Mouse (Mus musculus) midbrain, embryonic 13.5 days (tissue): Measurements from ENCODE around the gene Hnrnpab. TPM values are rescaled to one million over a fixed set of nuclear protein-coding genes. Genes with fewer than 3 reads are reported as not detected.
"Not testable (repeated sequence)": the region's sequence is repeated elsewhere in the genome, so short reads cannot be mapped to it uniquely, and the experiment has no call there.

Experiments
- ATAC-seq: fragments of 200-750 bp; cut with Nextera tagmentation; 2 replicates; pipeline ENCODE4 v1.8.0; 2017; ENCODE audit warnings: mild to moderate bottlenecking, moderate TSS enrichment, moderate library complexity
- H3K27ac ChIP-seq: fragments of 300-500 bp; sonication (generic); 2 replicates; pipeline ENCODE4 v1.5.1; 2015; ENCODE audit warnings: inconsistent platforms, mild to moderate bottlenecking, moderate library complexity
- H3K27me3 ChIP-seq: fragments of 300-500 bp; sonication (generic); 2 replicates; pipeline ENCODE4 v1.6.1; 2015; ENCODE audit warnings: mild to moderate bottlenecking, inconsistent platforms
- H3K36me3 ChIP-seq: fragments of 300-500 bp; sonication (generic); 2 replicates; pipeline ENCODE4 v1.6.1; 2015; ENCODE audit warnings: mild to moderate bottlenecking, inconsistent platforms
- H3K4me1 ChIP-seq: fragments of 300-500 bp; sonication (generic); replicated peaks from 2 replicates; pipeline ENCODE4 v1.6.1; 2015; ENCODE audit warnings: inconsistent platforms
- H3K4me2 ChIP-seq: fragments of 300-500 bp; sonication (generic); replicated peaks from 2 replicates; pipeline ENCODE4 v1.6.1; 2015; ENCODE audit warnings: moderate library complexity, mild to moderate bottlenecking, inconsistent platforms
- H3K4me3 ChIP-seq: fragments of 300-500 bp; sonication (generic); replicated peaks from 2 replicates; pipeline ENCODE4 v1.5.1; 2015; ENCODE audit warnings: mild to moderate bottlenecking, inconsistent platforms
- H3K9ac ChIP-seq: fragments of 300-500 bp; sonication (generic); replicated peaks from 2 replicates; pipeline ENCODE4 v1.6.1; 2015; ENCODE audit warnings: mild to moderate bottlenecking, inconsistent platforms
- H3K9me3 ChIP-seq: fragments of 300-500 bp; sonication (generic); 2 replicates; pipeline ENCODE4 v1.6.1; 2016; ENCODE audit warnings: mild to moderate bottlenecking, inconsistent platforms
- WGBS: fragments of 180-500 bp; shearing (Covaris S2); methylation state at CpG from one replicate; pipeline ENCODE4 v1.1.7; 2015; 5-methylcytosine and 5-hydroxymethylcytosine counted together
- polyA plus RNA-seq: library from polyadenylated mRNA; unstranded; fragments of >200 nt; fragmentation: Nextera tagmentation; extraction: Ambion mirVana; gene quantifications from 2 replicates; pipeline ENCODE4 v1.2.1, GENCODE M21; 2015

Hnrnpab gene
- polyA plus RNA-seq, 1 experiment from 2014 or later, result 547 TPM

DNA sequence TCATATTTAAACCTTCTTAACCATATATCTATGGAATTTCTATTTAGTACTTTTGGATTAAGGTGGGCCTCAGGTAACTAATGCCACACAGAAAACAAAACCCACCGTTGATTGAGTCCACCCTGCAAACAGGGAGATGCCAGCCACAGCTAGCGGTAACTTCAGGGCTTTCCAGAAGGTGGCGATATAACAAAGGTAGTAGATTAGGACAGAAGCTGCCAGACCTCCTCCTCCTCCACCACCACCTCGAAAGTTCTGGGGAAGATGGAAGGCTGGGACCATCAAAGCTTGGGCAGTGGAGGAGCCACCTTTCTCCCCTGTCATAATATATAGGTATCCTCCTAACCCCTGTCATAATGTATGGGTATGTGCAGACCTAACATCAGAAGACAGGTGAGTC, 11.0 kb upstream of the Hnrnpab start:
- 3% methylated on average over 4 of the region's 4 CpGs for WGBS
- H3K9me3 ChIP-seq, result no peaks in the 10 kb centered on the region
- no peak for ATAC-seq

DNA sequence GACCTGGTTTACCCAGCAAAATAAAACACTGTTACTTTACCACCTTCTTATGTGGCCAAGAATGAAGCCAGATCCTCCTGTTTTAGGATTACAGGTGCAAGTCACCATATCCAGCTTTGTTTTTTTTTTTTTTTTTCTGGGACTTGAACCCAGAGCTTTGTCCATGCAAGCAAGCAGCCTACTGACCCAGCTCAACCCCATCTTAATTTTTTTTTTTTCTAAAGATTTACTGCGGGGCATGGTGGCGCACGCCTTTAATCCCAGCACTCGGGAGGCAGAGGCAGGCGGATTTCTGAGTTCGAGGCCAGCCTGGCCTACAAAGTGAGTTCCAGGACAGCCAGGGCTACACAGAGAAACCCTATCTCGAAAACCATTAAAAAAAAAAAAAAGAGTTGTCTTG, 9.5 kb upstream of the Hnrnpab start:
- H3K4me3 ChIP-seq, result not testable (repeated sequence)
- H3K9ac ChIP-seq, result peak overlapping the region; percentile 53; the same call in 1 of the 2 replicates
- WGBS, result 92% methylated on average over 7 of the region's 7 CpGs

More for the DNA sequence above, 11.0 kb upstream of the Hnrnpab start:
- Histone ChIP-seq H3K4me3 (no peak overlapping the region), H3K4me2 (no peak overlapping the region), H3K27me3 (0 out of 2 replicates have a peak, but pooled peaks cover 5% of the 10 kb centered on the region), H3K36me3 (peaks cover 13% of the 10 kb centered on the region), H3K9ac (no peak overlapping the region), H3K27ac (no peak overlapping the region), H3K4me1 (peaks cover 26% of the 10 kb centered on the region)

DNA sequence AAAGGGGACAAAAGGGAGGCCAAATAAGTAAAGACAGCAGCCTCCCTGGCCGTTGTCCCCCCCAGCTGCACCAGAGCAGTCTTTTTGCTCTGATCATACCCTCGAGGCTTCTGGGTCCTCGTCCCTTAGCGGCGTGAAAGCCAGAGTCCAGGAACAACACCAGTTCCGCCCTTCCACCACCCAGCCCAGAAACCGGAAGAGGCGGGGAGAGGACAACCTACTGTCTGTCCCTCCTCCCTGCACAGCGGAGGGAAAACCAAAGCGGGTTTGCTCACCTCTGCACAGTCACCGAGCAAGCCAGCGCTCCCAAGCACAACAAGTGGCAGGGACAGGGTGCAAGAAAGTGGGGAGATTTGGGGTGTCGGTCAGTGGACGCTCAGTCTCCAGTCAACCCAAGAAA, 9.0 kb upstream of the Hnrnpab start:
- Histone ChIP-seq H3K27ac (peak overlapping the region; percentile 31; the same call in 1 of the 2 replicates), H3K36me3 (no peaks in the 10 kb centered on the region), H3K4me2 (peak overlapping the region; percentile 54), H3K4me3 (peak overlapping the region; percentile 32), H3K27me3 (0 out of 2 replicates have a peak, but pooled peaks cover 5% of the 10 kb centered on the region), H3K9me3 (no peaks in the 10 kb centered on the region), H3K9ac (peak overlapping the region; percentile 53), H3K4me1 (peaks cover 17% of the 10 kb centered on the region)
- 0 out of 2 replicates have a peak, but pooled peaks have one; percentile 9 for ATAC-seq
- 2% methylated on average over 14 of the region's 14 CpGs for WGBS

More for the DNA sequence above, 9.5 kb upstream of the Hnrnpab start:
- H3K36me3 ChIP-seq, H3K9me3 ChIP-seq, H3K27me3 ChIP-seq, H3K27ac ChIP-seq, ATAC-seq: not testable (repeated sequence)
- Histone ChIP-seq H3K4me1 (peaks cover 22% of the 10 kb centered on the region), H3K4me2 (peak overlapping the region; percentile 54)

DNA sequence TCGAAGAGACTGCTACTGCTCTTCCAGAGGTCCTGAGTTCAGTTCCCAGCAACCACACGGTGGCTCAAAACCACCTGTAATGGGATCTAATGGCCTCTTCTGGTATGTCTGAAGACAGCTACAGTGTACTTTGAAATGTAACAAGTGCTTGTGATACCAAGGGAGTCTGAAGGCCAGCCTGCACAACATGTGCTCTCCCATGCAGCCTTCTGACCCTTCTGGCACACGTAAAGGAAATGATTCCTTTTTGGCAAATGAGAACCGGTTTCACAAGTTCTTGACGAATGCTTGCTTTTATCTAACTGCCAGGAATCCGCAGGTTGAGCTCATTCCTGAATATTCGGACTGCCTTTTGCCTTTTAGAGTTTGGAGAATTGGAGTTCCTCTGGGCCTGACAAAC, 8.5 kb upstream of the Hnrnpab start:
- Histone ChIP-seq H3K27me3 (0 out of 2 replicates have a peak, but pooled peaks cover 5% of the 10 kb centered on the region), H3K36me3 (no peaks in the 10 kb centered on the region), H3K4me3 (peak overlapping the region; percentile 32), H3K9ac (peak overlapping the region; percentile 53), H3K27ac (no peak overlapping the region), H3K4me2 (peak overlapping the region; percentile 54), H3K9me3 (no peaks in the 10 kb centered on the region), H3K4me1 (peaks cover 12% of the 10 kb centered on the region)
- no peak for ATAC-seq
- 60% methylated on average over 7 of the region's 7 CpGs for WGBS

DNA sequence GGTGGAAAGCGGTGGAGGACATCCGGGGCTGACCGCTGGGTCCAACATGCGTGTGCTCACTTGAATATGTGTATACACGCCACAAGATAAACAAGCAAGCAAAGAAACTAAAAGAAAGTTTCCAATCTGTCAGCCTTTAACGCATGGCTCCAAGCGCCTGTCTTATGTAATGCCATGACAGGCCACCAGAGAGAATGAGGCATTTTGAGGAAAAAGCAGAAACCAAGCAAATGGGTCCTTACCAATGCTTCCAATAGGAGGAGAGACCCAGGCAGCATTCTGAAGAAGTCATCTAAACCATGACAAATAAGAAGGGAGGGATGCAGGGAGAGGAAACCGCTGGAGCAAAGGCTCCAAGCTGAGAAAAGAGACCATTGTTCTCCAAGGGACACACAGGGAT, 7.6 kb upstream of the Hnrnpab start:
- no peak for ATAC-seq
- 0 out of 2 replicates have a peak, but pooled peaks cover 5% of the 10 kb centered on the region for H3K27me3 ChIP-seq
- H3K9me3 ChIP-seq, result no peaks in the 10 kb centered on the region
- H3K4me1 ChIP-seq, result peaks cover 10% of the 10 kb centered on the region
- no peak overlapping the region for H3K9ac ChIP-seq
- H3K4me2 ChIP-seq, result no peak overlapping the region
- H3K4me3 ChIP-seq, result no peak overlapping the region
- H3K36me3 ChIP-seq, result no peaks in the 10 kb centered on the region
- H3K27ac ChIP-seq, result no peak overlapping the region
- WGBS, result 84% methylated on average over 8 of the region's 8 CpGs

DNA sequence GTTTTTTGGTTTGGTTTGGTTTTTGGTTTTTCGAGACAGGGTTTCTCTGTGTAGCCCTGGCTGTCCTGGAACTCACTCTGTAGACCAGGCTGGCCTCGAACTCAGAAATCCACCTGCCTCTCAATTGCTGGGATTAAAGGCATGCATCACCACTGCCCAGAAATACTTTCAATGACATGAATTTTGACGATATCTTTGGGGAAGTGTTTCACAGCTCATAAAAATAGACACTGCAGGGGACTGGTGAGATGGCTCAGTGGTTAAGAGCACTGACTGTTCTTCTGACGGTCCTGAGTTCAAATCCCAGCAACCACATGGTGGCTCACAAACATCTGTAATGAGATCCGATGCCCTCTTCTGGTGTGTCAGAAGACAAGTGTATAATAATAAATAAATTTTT, 3.3 kb upstream of the Hnrnpab start:
- not testable (repeated sequence) for H3K4me2 ChIP-seq, H3K27ac ChIP-seq, H3K27me3 ChIP-seq, H3K9me3 ChIP-seq, H3K4me3 ChIP-seq, ATAC-seq, H3K9ac ChIP-seq, H3K36me3 ChIP-seq
- peaks cover 13% of the 10 kb centered on the region for H3K4me1 ChIP-seq
- WGBS, result 90% methylated on average over 5 of the region's 5 CpGs

DNA sequence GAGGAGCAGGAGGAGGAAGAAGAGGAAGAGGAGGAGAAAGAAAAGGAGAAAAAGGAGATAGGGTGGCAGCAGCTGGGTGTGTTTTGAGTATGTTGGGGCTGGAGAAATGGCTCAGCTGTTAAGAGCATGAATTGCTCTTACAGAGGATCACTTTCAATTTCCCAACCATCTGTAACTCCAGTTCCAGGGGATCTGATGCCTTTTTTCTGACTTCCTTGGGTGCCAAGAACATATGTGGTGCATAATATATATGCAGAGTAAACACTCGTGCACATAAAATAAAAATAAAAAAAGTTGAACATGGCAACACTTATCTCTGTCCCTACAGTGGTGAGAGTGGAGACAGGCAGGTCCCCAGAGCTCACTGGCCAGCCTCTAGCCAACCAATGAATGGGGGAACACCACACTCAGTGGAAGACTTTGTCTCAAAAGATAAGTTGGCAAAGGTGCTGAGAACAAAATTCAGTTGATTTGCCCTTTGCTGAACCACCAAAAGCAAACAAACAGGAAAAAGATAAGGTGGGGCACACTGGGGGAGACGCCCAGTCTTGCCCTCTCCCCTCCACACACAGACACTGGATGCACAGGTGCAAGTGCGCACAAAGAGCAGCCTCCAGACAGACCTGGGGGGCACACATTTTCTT, 2.7 kb upstream of the Hnrnpab start:
- 85% methylated on average over 3 of the region's 3 CpGs for WGBS
- H3K9ac ChIP-seq, result no peak overlapping the region
- H3K27me3 ChIP-seq, result no peaks in the 10 kb centered on the region
- peaks cover 8% of the 10 kb centered on the region for H3K36me3 ChIP-seq
- no peaks in the 10 kb centered on the region for H3K9me3 ChIP-seq
- no peak overlapping the region for H3K27ac ChIP-seq
- no peak overlapping the region for H3K4me3 ChIP-seq
- peaks cover 19% of the 10 kb centered on the region for H3K4me1 ChIP-seq
- no peak for ATAC-seq
- no peak overlapping the region for H3K4me2 ChIP-seq

DNA sequence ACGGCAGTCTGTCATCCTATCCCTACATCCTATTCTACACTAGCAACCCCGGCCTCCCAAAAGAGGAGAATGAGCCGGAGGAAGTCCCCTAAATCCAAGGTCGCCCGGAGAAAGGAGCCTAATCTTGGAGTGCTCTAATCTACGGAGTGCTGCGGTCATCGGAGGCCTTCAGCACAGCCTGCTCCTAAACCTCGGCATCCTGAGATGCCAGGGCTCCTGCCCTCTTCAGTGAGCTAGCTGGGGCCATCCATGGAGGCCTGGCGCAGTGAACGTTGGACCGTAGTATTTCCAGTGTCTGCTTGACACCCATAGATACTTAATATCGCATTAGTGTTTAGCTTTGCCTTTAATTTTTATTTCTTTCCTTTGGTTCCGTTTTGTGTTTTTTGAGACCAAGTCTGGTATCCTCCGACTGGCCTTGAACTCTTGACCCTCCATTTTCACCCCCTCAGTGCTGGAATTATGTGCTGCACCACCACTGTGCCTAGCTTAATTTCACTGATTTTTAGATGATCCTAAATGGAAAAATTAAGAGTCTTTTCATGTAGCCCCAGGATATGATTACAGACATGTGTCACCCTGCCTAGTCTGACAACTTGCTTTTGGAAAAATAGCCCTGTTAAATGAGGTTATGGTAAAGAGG, 570 bp upstream of the Hnrnpab start:
- H3K27me3 ChIP-seq, result no peaks in the 10 kb centered on the region
- peak overlapping the region; percentile 97 for H3K27ac ChIP-seq
- peak overlapping the region; percentile 97 for H3K4me3 ChIP-seq
- H3K36me3 ChIP-seq, result peaks cover 30% of the 10 kb centered on the region
- peak overlapping the region; percentile 87 for H3K9ac ChIP-seq
- H3K4me1 ChIP-seq, result peaks cover 41% of the 10 kb centered on the region
- 13% methylated on average over 15 of the region's 15 CpGs for WGBS
- peak; percentile 74 for ATAC-seq
- peak overlapping the region; percentile 77 for H3K4me2 ChIP-seq
- no peaks in the 10 kb centered on the region for H3K9me3 ChIP-seq

DNA sequence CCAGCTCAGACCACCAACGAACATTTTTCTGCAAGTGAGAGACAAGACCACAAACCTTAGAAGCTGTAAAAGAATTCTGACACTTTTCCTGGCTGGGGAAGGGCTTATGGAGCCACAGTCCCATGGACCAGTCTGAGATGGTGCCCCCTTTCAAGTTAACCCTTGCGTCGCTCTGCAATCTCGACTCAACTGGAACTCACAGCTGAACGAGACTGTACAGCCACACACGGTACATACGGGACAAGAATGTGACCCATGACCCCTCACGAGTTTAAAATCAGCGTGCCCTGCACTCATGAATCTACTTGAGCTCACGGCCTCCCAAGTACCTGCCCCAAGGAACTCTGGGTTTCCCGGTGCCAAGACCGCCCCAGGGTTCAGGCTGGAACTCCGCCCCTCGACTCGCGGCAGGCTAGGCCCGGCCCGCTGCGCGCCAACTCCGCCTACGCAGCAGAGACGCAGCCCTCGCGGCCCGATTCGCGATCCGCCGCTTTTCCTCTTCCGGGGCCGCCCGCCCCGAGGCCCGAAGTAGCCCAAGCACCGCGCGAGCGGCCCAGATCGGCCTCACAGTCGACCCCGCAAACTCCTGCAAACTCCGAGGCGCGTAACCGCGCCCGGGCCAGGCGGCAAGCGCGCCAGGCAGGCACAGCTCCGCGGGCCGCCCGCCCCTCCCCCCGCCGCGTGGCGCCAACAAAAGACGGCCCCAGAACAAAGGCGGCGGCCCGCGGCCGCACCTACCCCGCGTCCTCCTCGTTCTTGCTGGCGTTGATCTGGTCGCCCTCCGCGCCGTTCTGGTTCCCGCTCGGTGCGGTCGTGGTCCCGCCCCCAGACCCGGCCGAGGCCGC, 823 bp downstream of the Hnrnpab start:
- peak overlapping the region; percentile 97 for H3K4me2 ChIP-seq
- ATAC-seq, result peak; percentile 60
- peak overlapping the region; percentile 97 for H3K27ac ChIP-seq
- H3K4me1 ChIP-seq, result peaks cover 52% of the 10 kb centered on the region
- peaks cover 44% of the 10 kb centered on the region for H3K36me3 ChIP-seq
- WGBS, result under 1% methylated on average over 63 of the region's 81 CpGs
- peak overlapping the region; percentile 100 for H3K9ac ChIP-seq
- no peaks in the 10 kb centered on the region for H3K27me3 ChIP-seq
- H3K9me3 ChIP-seq, result no peaks in the 10 kb centered on the region
- H3K4me3 ChIP-seq, result peak overlapping the region; percentile 97

DNA sequence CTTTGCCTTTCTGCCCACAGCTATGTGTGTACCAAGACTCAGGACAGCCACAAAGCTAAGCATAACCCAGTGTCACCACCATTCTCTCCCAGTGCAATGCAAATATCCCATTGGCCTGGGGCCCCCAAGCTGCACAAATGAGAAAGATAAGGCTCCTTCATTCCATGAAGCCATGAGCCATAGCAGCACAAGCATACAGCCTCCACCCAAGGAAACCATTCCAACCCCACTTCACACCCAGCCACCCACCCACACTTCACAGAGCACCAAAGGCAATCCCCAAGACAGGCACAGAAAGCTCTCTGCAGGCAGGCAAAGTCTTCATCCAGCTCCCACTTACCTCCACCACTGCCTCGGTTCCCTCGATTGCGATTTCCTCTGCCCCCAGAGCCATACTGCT, 4.4 kb downstream of the Hnrnpab start:
- Histone ChIP-seq H3K27me3 (no peaks in the 10 kb centered on the region), H3K9ac (0 out of 2 replicates have a peak overlapping the region, but pooled peaks have one; percentile 7), H3K4me2 (no peak overlapping the region; the same call in 1 of the 2 replicates), H3K9me3 (no peaks in the 10 kb centered on the region), H3K4me3 (no peak overlapping the region), H3K4me1 (peaks cover 56% of the 10 kb centered on the region), H3K36me3 (peaks cover 79% of the 10 kb centered on the region), H3K27ac (no peak overlapping the region)
- no peak for ATAC-seq
- 93% methylated on average over 3 of the region's 3 CpGs for WGBS

DNA sequence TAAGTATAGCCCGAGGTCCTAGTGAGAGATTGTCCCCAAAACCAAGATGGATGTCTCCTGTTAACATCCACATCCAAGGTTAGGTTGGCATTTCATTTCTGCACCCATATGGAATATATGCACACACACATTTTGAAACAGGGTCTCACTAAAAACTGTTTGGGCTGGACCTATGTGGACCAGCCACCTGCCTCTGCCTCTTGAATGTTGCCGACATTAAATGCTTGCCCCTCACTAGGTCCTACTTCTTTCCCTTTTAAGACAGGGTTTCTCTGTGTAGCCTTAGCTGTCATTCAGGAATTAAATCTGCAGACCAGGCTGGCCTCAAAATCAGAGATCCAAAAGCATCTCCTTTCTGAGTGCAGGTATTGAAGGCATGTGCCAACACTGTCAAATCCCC, 9.1 kb downstream of the Hnrnpab start:
- Histone ChIP-seq H3K9me3 (no peaks in the 10 kb centered on the region), H3K27me3 (no peaks in the 10 kb centered on the region), H3K4me3 (no peak overlapping the region), H3K4me1 (peaks cover 23% of the 10 kb centered on the region), H3K36me3 (peaks cover 98% of the 10 kb centered on the region), H3K9ac (no peak overlapping the region), H3K4me2 (no peak overlapping the region), H3K27ac (no peak overlapping the region)
- 80% methylated on average over 2 of the region's 2 CpGs for WGBS
- no peak for ATAC-seq
